Mouse (Mus musculus) right cerebral cortex, postnatal 10 days (tissue): ENCODE measurements around the gene Hoxd9.

Source experiments
- DNase-seq, 2 experiments: peaks; one replicate each; pipeline ENCODE4 v3.0.0; 2021; ENCODE audit warnings: low spot score in 2 of 2

The Hoxd9 gene

GRCm38 (mm10) chr2:74698201-74699052, 900 bp downstream of the Hoxd9 start:
- DNase-seq = no peak

DNA sequence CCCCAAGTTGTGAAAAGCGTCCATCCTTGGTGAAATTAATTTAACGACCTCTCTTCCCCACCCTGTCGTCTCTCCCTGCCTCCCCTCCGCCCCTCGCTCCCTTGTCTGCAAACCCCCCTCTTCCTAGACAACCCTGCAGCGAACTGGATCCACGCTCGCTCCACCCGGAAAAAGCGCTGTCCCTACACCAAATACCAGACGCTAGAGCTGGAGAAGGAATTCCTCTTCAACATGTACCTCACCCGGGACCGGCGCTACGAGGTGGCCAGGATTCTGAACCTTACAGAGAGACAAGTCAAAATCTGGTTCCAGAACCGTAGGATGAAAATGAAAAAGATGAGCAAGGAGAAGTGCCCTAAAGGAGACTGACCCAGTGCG, 1.5 kb downstream of the Hoxd9 start:
- DNase-seq = no peak

DNA sequence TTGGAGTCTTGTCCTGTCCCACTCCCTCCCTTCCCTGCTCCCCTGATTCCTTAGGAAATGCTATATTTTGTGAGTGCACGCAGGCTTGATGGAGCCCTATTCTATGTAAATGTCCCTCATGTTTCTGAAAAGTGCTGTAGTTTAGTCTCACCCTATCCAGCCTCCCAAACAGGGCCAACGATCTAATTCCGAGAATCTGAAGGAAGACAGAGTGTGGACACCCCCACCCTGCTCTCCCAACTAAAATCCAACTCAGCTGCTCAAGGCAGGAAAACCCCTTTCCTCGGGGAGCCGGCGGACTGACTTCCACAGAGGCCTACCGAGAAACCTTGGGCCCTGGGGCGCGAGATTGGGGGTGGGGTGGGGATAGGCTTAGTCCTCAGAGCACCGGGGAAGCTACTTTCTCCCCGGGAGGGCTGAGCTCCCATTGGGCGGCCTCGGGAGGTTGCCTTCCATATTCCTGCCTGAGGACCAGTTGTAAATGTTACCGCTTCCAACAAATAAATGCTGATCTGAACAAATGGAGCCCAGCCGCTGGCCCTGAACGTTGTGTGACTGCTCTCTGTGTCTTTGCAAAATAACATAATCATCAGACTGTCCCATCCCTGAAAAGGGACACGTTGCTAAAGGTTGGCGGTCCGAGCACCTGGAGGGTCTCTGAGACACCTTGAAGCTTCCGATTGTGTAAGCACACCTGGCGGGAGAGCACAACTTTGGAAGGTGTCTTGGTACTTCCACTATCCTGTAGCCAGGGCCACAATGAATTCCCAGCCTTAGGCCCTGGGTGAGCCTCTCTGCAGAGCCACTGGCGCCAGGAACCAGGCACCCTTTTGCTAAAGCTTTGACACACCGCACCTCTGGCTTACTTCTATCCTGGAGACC, 2.4 kb downstream of the Hoxd9 start:
- DNase-seq = no peak

DNA sequence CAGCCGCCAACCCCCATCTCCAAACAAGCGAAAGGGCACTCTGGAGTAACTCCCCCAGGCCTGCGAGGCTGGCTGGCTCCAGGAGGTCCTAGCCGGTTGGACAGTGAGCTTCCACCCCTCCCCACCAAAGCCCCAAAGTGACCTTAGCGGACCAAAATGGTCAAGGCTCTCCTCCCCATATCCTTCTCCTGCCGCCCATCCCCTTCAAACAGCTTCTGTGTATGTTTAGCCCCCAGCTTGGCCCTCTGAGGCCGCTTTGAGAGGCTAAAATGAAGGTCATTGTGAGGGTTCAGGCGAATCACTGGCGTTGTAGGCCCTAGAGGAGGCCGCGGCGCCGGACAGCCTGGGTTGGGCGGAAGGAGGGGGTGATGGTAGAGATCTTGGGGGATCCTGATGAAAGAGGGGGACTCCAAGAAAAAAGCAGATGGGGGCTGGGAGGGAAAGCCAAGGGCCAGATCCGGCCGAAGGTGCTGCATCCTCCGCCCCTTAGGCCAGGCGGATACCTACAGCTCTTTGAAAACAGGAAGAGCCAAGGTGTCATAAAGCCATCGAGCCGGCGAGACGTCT, 3.1 kb downstream of the Hoxd9 start:
- DNase-seq = no peak

DNA sequence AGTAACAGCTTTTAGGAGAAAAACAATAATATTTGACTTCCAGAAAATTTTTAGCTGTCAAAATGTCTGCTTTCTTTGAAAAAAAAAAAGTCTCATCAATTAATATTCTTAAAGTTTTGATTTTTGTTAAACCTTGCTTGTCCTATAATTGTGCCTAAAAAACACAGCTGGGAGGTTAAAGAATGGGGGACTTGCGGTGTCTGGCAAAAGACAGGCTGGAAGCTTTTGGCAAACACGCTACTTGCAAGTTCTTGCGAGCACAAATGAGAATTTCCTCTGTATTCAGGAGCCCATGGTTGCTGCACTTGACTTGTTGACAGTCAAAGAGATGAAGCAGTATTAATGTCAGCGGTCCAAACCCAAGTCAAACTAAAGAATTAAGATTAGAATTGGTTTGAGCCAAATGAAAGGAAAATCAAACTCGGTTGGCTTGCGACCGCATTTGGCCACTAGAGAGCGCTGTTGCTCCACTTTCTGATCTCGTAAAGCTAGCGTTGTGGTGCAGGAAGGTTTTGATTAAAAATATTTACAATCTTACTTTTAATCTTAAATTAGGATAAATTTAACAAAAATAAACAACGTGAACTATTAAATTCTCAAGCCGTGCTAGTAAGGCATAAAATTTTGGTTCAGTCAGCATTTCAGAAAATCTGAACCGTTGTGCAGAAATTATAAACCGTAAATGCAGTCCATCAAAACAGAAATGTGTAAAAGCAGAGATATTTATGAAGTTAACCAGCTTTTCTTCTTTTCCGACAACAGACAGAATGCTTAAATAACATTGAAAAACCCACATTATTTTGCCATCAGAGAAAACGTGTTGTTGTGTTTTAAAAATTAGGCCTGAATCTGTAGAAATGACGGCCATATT, 4.7 kb downstream of the Hoxd9 start:
- peak; percentile 77 to 86 for DNase-seq

GRCm38 (mm10) chr2:74702820-74703219, 5.3 kb downstream of the Hoxd9 start:
- no peak for DNase-seq

- no peak for DNase-seq
Observed at GRCm38 (mm10) chr2:74703317-74703716, 5.8 kb downstream of the Hoxd9 start.

- DNase-seq = no peak
Observed at GRCm38 (mm10) chr2:74703720-74704392, 6.3 kb downstream of the Hoxd9 start.

GRCm38 (mm10) chr2:74704393-74704998, 7.0 kb downstream of the Hoxd9 start, which contains the start of gene Hoxd8:
TSS of gene Hoxd8 (plus strand) at chr2:74704615.
- DNase-seq = no peak

DNA sequence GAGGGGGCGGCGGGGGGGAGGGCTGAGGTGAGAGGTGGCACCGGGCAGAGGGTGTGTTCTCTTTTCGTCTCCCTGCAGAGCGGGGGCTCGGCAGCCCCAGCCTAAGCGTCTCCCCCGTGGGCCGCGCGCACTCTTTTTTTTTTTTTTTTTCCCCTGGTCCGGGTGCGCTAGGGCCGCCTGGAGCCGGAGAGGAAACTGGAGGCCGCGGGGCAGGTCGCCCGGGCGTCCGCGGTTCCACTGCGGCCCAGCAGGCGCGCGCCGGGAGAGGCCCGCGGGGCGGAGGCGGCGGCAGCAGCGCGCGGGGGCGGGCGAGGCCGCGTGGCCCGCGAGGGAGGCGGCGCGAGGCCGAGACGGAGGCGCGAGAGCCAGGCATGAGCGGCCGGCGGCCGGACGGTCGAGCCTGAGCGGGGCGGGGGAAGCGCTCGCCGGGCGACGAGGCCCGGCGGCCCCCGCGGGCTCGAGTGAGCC, 7.5 kb downstream of the Hoxd9 start:
- DNase-seq = no peak

GRCm38 (mm10) chr2:74705467-74706089, 8.1 kb downstream of the Hoxd9 start:
- no peak for DNase-seq

- no peak for DNase-seq
Observed at GRCm38 (mm10) chr2:74706393-74706960, 8.9 kb downstream of the Hoxd9 start.

DNA sequence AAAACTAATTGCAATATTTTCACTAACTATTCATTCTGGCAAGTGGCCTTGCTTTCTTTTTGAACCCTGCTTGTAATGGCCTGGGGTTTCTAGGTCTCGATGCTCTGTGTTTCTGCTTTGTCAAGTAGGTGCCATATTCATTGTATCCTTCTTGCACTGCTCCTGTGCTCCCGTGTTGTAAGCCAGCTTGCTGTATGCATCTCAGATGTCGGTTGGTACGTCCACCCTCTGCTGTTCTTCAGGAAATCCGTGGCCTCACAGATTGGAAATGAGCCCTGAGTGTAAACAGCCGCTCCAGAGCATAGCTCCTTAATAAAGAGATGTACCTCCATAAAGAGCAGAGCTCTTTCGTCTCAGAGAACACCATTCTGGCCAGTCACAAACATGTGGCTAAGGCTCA, 10.1 kb downstream of the Hoxd9 start:
- DNase-seq = no peak

GRCm38 (mm10) chr2:74708676-74709075, 11.1 kb downstream of the Hoxd9 start:
- no peak for DNase-seq

DNA sequence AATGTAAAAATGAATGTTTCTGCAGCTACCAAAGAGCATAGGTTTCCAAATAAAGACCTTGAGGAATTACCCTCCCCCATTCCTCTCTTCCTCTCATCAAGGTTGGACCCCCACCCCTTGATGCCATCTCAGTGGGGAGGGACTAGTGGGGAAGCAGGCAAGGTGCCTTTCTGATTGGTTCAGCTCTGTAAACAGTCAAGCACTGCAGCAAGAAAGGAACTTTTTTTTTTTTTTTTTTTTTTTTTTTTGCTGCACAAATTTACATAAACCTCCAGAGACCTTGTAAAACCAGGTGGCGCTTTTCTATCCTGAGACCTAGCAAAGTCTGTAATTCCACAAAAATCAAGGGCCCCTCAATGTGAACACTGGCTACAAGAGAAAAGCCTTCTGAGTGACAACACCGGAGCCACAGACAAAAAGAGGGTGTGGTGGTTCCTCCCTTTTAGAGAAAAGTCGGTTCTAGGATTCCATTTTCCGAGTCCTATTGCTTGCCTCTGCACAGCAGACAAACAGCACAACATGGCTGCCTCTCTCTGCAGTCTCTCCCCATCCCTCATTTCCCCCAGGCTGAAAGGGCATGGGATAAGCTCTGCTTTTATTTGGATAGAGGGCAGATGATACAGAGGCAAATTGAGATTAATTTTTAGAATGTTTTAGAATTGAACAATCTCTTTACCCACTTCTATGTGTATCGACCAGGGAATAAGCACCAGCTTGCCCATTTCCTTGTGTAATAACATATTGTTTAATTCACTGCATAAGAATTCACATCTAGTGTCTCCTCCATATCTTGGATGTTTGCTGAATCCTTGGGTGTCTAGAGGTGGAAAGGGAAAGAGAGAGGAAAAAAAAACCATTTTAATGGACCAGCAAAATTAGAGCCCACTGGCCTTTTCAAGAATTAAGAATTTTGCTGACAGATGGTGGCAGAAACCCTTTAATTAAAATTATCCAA, 12.2 kb downstream of the Hoxd9 start:
- no peak for DNase-seq

- no peak for DNase-seq
Observed at GRCm38 (mm10) chr2:74710929-74711543, 13.5 kb downstream of the Hoxd9 start.

- DNase-seq = no peak
Observed at GRCm38 (mm10) chr2:74711721-74712621, 14.4 kb downstream of the Hoxd9 start, which contains the start of the genes Hoxd3 and Hoxd4. TSS of gene Hoxd3 (plus strand) at chr2:74711927. TSS of gene Hoxd4 (plus strand) at chr2:74711929.
